Mouse (Mus musculus) erythroblast, embryonic 14.5 days (primary cell): ENCODE measurements around the gene Six4. TPM values are rescaled to one million over a fixed set of nuclear protein-coding genes. Genes with fewer than 3 reads are reported as not detected.

Source experiments
- H3K27me3 ChIP-seq: 2 replicates; pipeline ENCODE4 v1.6.1; 2012; ENCODE audit warnings: inconsistent platforms; ENCODE audit not compliant: control insufficient read depth
- H3K36me3 ChIP-seq: 2 replicates; pipeline ENCODE4 v1.6.1; 2012; ENCODE audit warnings: mild to moderate bottlenecking, inconsistent platforms; ENCODE audit not compliant: control insufficient read depth
- H3K4me1 ChIP-seq: 2 replicates; pipeline ENCODE4 v1.6.1; 2012; ENCODE audit warnings: inconsistent platforms; ENCODE audit not compliant: control insufficient read depth
- H3K4me3 ChIP-seq: replicated peaks from 2 replicates; pipeline ENCODE3; 2012; ENCODE audit warnings: moderate library complexity, mild to moderate bottlenecking, inconsistent platforms
- H3K9me3 ChIP-seq: 2 replicates; pipeline ENCODE4 v1.6.1; 2012; ENCODE audit warnings: low read length, inconsistent platforms, mixed read lengths; ENCODE audit not compliant: control insufficient read depth
- GATA1 ChIP-seq: IDR thresholded peaks from 2 replicates; pipeline ENCODE4 v1.6.1; 2012; ENCODE audit warnings: low read length, inconsistent platforms, mixed read lengths
- TAL1 ChIP-seq: IDR thresholded peaks from 3 replicates; pipeline ENCODE4 v1.6.1; 2012; ENCODE audit warnings: low read length, inconsistent platforms, mixed read lengths
- polyA plus RNA-seq: library from polyadenylated mRNA; stranded (reverse); fragments of >175 nt; gene quantifications from 2 replicates; pipeline ENCODE4 v1.2.3, GENCODE M21; 2012

Gene Six4
- polyA plus RNA-seq, 1 experiment = under 0.01 TPM

GRCm38 (mm10) chr12:73055451-73055850 is 57.8 kb downstream of the Six4 start:
- H3K9me3 ChIP-seq = no peaks in the 10 kb centered on the region; the same call in 1 of the 2 replicates
- H3K4me3 ChIP-seq = no peak overlapping the region
- H3K4me1 ChIP-seq = peaks cover 3% of the 10 kb centered on the region
- peaks cover 75% of the 10 kb centered on the region for H3K27me3 ChIP-seq
- no peaks in the 10 kb centered on the region for H3K36me3 ChIP-seq
- TF ChIP-seq TAL1 = no peak
- no peak for TF ChIP-seq GATA1

GRCm38 (mm10) chr12:73054576-73055185 is 58.6 kb downstream of the Six4 start:
- H3K4me3 ChIP-seq = no peak overlapping the region

GRCm38 (mm10) chr12:73053668-73054241 is 59.5 kb downstream of the Six4 start, which contains the start of gene Six1:
TSS of gene Six1 (minus strand) at chr12:73053887.
- Histone ChIP-seq H3K9me3 (no peaks in the 10 kb centered on the region; the same call in 1 of the 2 replicates), H3K36me3 (no peaks in the 10 kb centered on the region), H3K4me1 (peaks cover 3% of the 10 kb centered on the region), H3K4me3 (peak within 1 kb of the TSS; percentile 38), H3K27me3 (peaks cover 92% of the 10 kb centered on the region)
- no peak for TF ChIP-seq GATA1
- TF ChIP-seq TAL1 = no peak

More at GRCm38 (mm10) chr12:73054576-73055185, 58.6 kb downstream of the Six4 start:
- no peaks in the 10 kb centered on the region for H3K36me3 ChIP-seq
- TF ChIP-seq TAL1 = no peak
- TF ChIP-seq GATA1 = no peak
- no peaks in the 10 kb centered on the region; the same call in 1 of the 2 replicates for H3K9me3 ChIP-seq
- H3K4me1 ChIP-seq = peaks cover 3% of the 10 kb centered on the region
- peaks cover 83% of the 10 kb centered on the region for H3K27me3 ChIP-seq

- Histone ChIP-seq H3K4me1 (peaks cover 3% of the 10 kb centered on the region), H3K27me3 (peaks cover 98% of the 10 kb centered on the region), H3K4me3 (no peak overlapping the region), H3K9me3 (no peaks in the 10 kb centered on the region; the same call in 1 of the 2 replicates), H3K36me3 (no peaks in the 10 kb centered on the region)
- TF ChIP-seq GATA1 (no peak), TAL1 (no peak)
These were observed 60.3 kb downstream of the Six4 start for GRCm38 (mm10) chr12:73052651-73053591.

- H3K36me3 ChIP-seq = no peaks in the 10 kb centered on the region
- peaks cover 3% of the 10 kb centered on the region for H3K4me1 ChIP-seq
- H3K9me3 ChIP-seq = no peaks in the 10 kb centered on the region; the same call in 1 of the 2 replicates
- H3K27me3 ChIP-seq = peaks cover 100% of the 10 kb centered on the region
- H3K4me3 ChIP-seq = no peak overlapping the region
- no peak for TF ChIP-seq TAL1
- TF ChIP-seq GATA1 = no peak
These were observed 61.1 kb downstream of the Six4 start for GRCm38 (mm10) chr12:73052036-73052650.

- Histone ChIP-seq H3K36me3 (no peaks in the 10 kb centered on the region), H3K27me3 (peaks cover 100% of the 10 kb centered on the region), H3K4me3 (no peak overlapping the region), H3K9me3 (peaks cover 2% of the 10 kb centered on the region; the same call in 1 of the 2 replicates), H3K4me1 (peaks cover 3% of the 10 kb centered on the region)
- TF ChIP-seq GATA1 (no peak), TAL1 (no peak)
These were observed 62.3 kb downstream of the Six4 start for GRCm38 (mm10) chr12:73050811-73051580.

- H3K36me3 ChIP-seq = no peaks in the 10 kb centered on the region
- H3K4me3 ChIP-seq = no peak overlapping the region
- H3K9me3 ChIP-seq = peaks cover 4% of the 10 kb centered on the region; the same call in 1 of the 2 replicates
- TF ChIP-seq TAL1 (no peak), GATA1 (no peak)
- H3K4me1 ChIP-seq = peaks cover 3% of the 10 kb centered on the region
- peaks cover 100% of the 10 kb centered on the region for H3K27me3 ChIP-seq
These were observed 63.0 kb downstream of the Six4 start for GRCm38 (mm10) chr12:73050305-73050704.

Other genes with a start within 250 kb of the Six4 start
- not detected in 2 replicates for gene Six6, start 173.6 kb downstream of the Six4 start, polyA plus RNA-seq
- gene 4930447C04Rik, start 172.7 kb downstream of the Six4 start, polyA plus RNA-seq = not detected in 2 replicates
- gene Six1, start 59.6 kb downstream of the Six4 start, polyA plus RNA-seq = not detected in 2 replicates
- 0.11 and 0.35 TPM in 2 replicates for gene Mnat1, start 10.3 kb upstream of the Six4 start, polyA plus RNA-seq
- gene Trmt5, start 173.3 kb upstream of the Six4 start, polyA plus RNA-seq = 0.06 and 0.79 TPM in 2 replicates
- gene Slc38a6, start 173.3 kb upstream of the Six4 start, polyA plus RNA-seq = not detected in 2 replicates